Mouse (Mus musculus) thymus, postnatal 0 days (tissue): ENCODE results near the gene Gm26620. TPM values are rescaled to one million over a fixed set of nuclear protein-coding genes. Genes with fewer than 3 reads are reported as not detected.

Experiments used
- DNase-seq: peaks from one replicate; pipeline ENCODE4 v3.0.0-alpha.2; 2015; ENCODE audit warnings: low spot score
- polyA plus RNA-seq: library from polyadenylated mRNA; unstranded; fragments of >200 nt; fragmentation: Nextera tagmentation; extraction: Ambion mirVana; gene quantifications from 2 replicates; pipeline ENCODE4 v1.2.1, GENCODE M21; 2015

The Gm26620 gene
- polyA plus RNA-seq, 1 experiment from 2014 or later: 0.34 TPM

- DNase-seq: no peak
These were observed 16.0 kb upstream of the Gm26620 start for GRCm38 (mm10) chr1:170868905-170869283.

- no peak for DNase-seq
These were observed 13.5 kb upstream of the Gm26620 start for GRCm38 (mm10) chr1:170871402-170871801.

- no peak for DNase-seq
These were observed 12.9 kb upstream of the Gm26620 start for GRCm38 (mm10) chr1:170871961-170872360.

GRCm38 (mm10) chr1:170875676-170876075 lies 9.2 kb upstream of the Gm26620 start:
- DNase-seq: no peak

- no peak for DNase-seq
These were observed 8.0 kb upstream of the Gm26620 start for GRCm38 (mm10) chr1:170876906-170877305.

- no peak for DNase-seq
These were observed 1.9 kb upstream of the Gm26620 start for GRCm38 (mm10) chr1:170882915-170883485.

- no peak for DNase-seq
These were observed 475 bp upstream of the Gm26620 start for GRCm38 (mm10) chr1:170884390-170884789.

GRCm38 (mm10) chr1:170886044-170886458 lies 1.2 kb downstream of the Gm26620 start:
- no peak for DNase-seq

GRCm38 (mm10) chr1:170889310-170889709 lies 4.4 kb downstream of the Gm26620 start:
- DNase-seq: no peak

GRCm38 (mm10) chr1:170891646-170892045 lies 6.8 kb downstream of the Gm26620 start:
- no peak for DNase-seq

GRCm38 (mm10) chr1:170892279-170892678 lies 7.4 kb downstream of the Gm26620 start:
- DNase-seq: no peak

GRCm38 (mm10) chr1:170894603-170895602 lies 10.0 kb downstream of the Gm26620 start:
- peak; percentile 67 for DNase-seq

GRCm38 (mm10) chr1:170896651-170897281 lies 11.9 kb downstream of the Gm26620 start:
- no peak for DNase-seq

GRCm38 (mm10) chr1:170898413-170899075 lies 13.7 kb downstream of the Gm26620 start:
- DNase-seq: no peak

GRCm38 (mm10) chr1:170900799-170901467 lies 16.1 kb downstream of the Gm26620 start:
- DNase-seq: peak; percentile 66

- peak; percentile 85 for DNase-seq
These were observed 16.8 kb downstream of the Gm26620 start for GRCm38 (mm10) chr1:170901536-170902238.

- no peak for DNase-seq
These were observed 18.6 kb downstream of the Gm26620 start for GRCm38 (mm10) chr1:170903485-170903884.

- no peak for DNase-seq
These were observed 22.2 kb downstream of the Gm26620 start for GRCm38 (mm10) chr1:170907111-170907455.

- peak; percentile 45 for DNase-seq
These were observed 22.8 kb downstream of the Gm26620 start for GRCm38 (mm10) chr1:170907456-170908191.

GRCm38 (mm10) chr1:170908341-170908740 lies 23.5 kb downstream of the Gm26620 start:
- no peak for DNase-seq
